Comparison of ENCODE assay signal across 13 mouse cellular contexts in the genomic region with DNA sequence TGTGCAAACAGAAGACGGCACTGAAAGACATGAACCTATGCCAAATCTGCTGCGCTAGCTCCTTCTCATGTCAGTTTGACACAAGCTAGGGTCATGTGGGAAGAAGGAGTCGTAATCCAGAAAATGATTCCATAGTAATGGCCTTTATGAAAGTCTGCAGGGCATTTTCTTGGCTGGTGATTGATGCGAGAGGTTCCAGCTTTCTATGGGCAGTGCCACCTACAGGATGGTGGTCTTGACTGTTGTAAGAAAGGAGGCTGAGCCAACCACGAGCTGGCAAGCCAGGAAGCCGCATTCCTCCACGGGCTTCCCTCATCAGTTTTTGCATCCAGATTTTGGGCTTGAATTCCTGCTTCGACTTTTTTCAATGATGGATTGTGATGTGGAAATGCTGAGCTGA. TPM values are rescaled to one million over a fixed set of nuclear protein-coding genes. Genes with fewer than 3 reads are reported as not detected.
DNase-seq lines count a peak whose midpoint lies in the region; ATAC-seq and TF ChIP-seq lines count a peak whose summit lies in the region.
"Had no signal": no experiment of that assay in that cellular context is flagged by ENCODE, and none has a peak within 500 bp of the region (broad histone marks: within the 10 kb centered on the region; RNA-seq: fewer than 3 reads in every experiment).

No protein-coding gene starts in this region.

- H3K4me3 ChIP-seq in heart, embryonic 12.5 days = no peak overlapping the region
- H3K4me3 ChIP-seq in midbrain, postnatal 0 days (ENCODE audit: low read depth, low read length) = no peak overlapping the region
- H3K4me3 ChIP-seq: embryonic facial prominence, embryonic 12.5 days; limb, embryonic 13.5 days had no signal

- H3K9me3 ChIP-seq in heart, embryonic 12.5 days (replicated peaks) = no peaks in the 10 kb centered on the region
- no peaks in the 10 kb centered on the region for H3K9me3 ChIP-seq in midbrain, postnatal 0 days (ENCODE audit: low read length)
- H3K9me3 ChIP-seq: embryonic facial prominence, embryonic 12.5 days; limb, embryonic 13.5 days had no signal

- ATAC-seq in heart, embryonic 12.5 days (ENCODE audit: insufficient number of reproducible peaks, low FRiP score) = no peak
- no peak for ATAC-seq in midbrain, postnatal 0 days (ENCODE audit: low FRiP score)

- peak; percentile 68 for TF ChIP-seq CTCF in midbrain, postnatal 0 days (IDR thresholded peaks at IDR 0.05)

- no peaks in the 10 kb centered on the region for H3K36me3 ChIP-seq in heart, embryonic 12.5 days
- H3K36me3 ChIP-seq in midbrain, postnatal 0 days (ENCODE audit: insufficient read depth, low read length) = no peaks in the 10 kb centered on the region
- H3K36me3 ChIP-seq: embryonic facial prominence, embryonic 12.5 days; G1E; limb, embryonic 13.5 days had no signal

- DNase-seq in heart, postnatal 10 days = peak; percentile 8 to 11
- peak; percentile 7 for DNase-seq in ovary, postnatal 36 days (ENCODE audit: low spot score)
- no peak for DNase-seq in ovary, adult 18-20 months (ENCODE audit: low spot score)
- DNase-seq in cerebellum, postnatal 10 days = peak; percentile 79 to 81
- peak; percentile 82 for DNase-seq in midbrain, postnatal 0 days (ENCODE audit: low spot score)
- no peak for DNase-seq in ovary, postnatal 14 days (ENCODE audit: low spot score)
- DNase-seq in left cerebral cortex, adult 8-10 months (ENCODE audit: low spot score in 2 of 2) = no peak
- DNase-seq: kidney, postnatal 25 days had no signal

- H3K9ac ChIP-seq in heart, embryonic 12.5 days = no peak overlapping the region
- H3K9ac ChIP-seq in midbrain, postnatal 0 days (replicated peaks; ENCODE audit: low read length, poor library complexity, severe bottlenecking) = no peak overlapping the region
- H3K9ac ChIP-seq: embryonic facial prominence, embryonic 12.5 days; limb, embryonic 13.5 days had no signal

- WGBS in heart, embryonic 12.5 days = 68% methylated on average over 8 of the region's 8 CpGs
- WGBS in midbrain, postnatal 0 days = 35% methylated on average over 8 of the region's 8 CpGs

- peaks cover 10% of the 10 kb centered on the region for H3K4me1 ChIP-seq in heart, embryonic 12.5 days (replicated peaks)
- H3K4me1 ChIP-seq in midbrain, postnatal 0 days (ENCODE audit: insufficient read depth, low read length) = peaks cover 14% of the 10 kb centered on the region; the same call in 1 of the 2 replicates

- intact Hi-C loops in heart, postnatal 10 days (cut with DNase I) = no loop called here

- no peak overlapping the region for H3K4me2 ChIP-seq in heart, embryonic 12.5 days
- H3K4me2 ChIP-seq in midbrain, postnatal 0 days (ENCODE audit: low read depth, low read length, poor library complexity, severe bottlenecking) = no peak overlapping the region
- H3K4me2 ChIP-seq: embryonic facial prominence, embryonic 12.5 days; limb, embryonic 13.5 days had no signal

- no peak overlapping the region for H3K27ac ChIP-seq in heart, embryonic 12.5 days (ENCODE audit: poor library complexity, severe bottlenecking)
- peak overlapping the region; percentile 64 for H3K27ac ChIP-seq in midbrain, postnatal 0 days (ENCODE audit: low read depth, low read length)
- H3K27ac ChIP-seq: embryonic facial prominence, embryonic 12.5 days; limb, embryonic 13.5 days had no signal

- H3K27me3 ChIP-seq in heart, embryonic 12.5 days (replicated peaks) = no peaks in the 10 kb centered on the region
- no peaks in the 10 kb centered on the region for H3K27me3 ChIP-seq in midbrain, postnatal 0 days (ENCODE audit: insufficient read depth, low read length)
- H3K27me3 ChIP-seq: embryonic facial prominence, embryonic 12.5 days; limb, embryonic 13.5 days had no signal

RNA-seq across cellular contexts. Expression of a gene that starts 24.0 kb away (rescaled TPM):
- total RNA-seq in heart, postnatal 10 days (2021) = under 1 TPM; 0.10 TPM
- 0.42 and 0.87 TPM in 2 replicates for polyA plus RNA-seq in heart, embryonic 12.5 days (2016; fragmentation: Nextera tagmentation; extraction: Ambion mirVana)
- 151 and 152 TPM in 2 replicates for total RNA-seq in midbrain, postnatal 0 days (2014; rRNA removed)
- 131 and 148 TPM in 2 replicates for polyA plus RNA-seq in midbrain, postnatal 0 days (2015; fragmentation: Nextera tagmentation; extraction: Ambion mirVana)
- total RNA-seq in left cerebral cortex, adult 8-10 months (2022) = 1 to 10 TPM; 1.2 to 2.6 (median 2.0) TPM
- total RNA-seq: heart, postnatal 25 days had no signal
- polyA plus RNA-seq: G1E had no signal

Comparison
In these comparisons a context has a peak if more than half of its experiments do, and no peak if none do; other contexts are left out.
1. DNase-seq: peak in heart, postnatal 10 days (2 of 2), ovary, postnatal 36 days (single experiment), cerebellum, postnatal 10 days (2 of 2) and midbrain, postnatal 0 days (single experiment); none in ovary, adult 18-20 months (single experiment), ovary, postnatal 14 days (single experiment) and left cerebral cortex, adult 8-10 months (0 of 2).
2. RNA of a gene that starts 24.0 kb away (total RNA-seq): 151 to 152 TPM in midbrain, postnatal 0 days; 1.2 to 2.6 TPM in left cerebral cortex, adult 8-10 months and 0.10 TPM in heart, postnatal 10 days; every median in the first group is over 10 times any median in the second.